Mouse (Mus musculus) CH12.LX (cell line): ENCODE results near the gene Dlgap3. TPM values are rescaled to one million over a fixed set of nuclear protein-coding genes. Genes with fewer than 3 reads are reported as not detected.
A peak's percentile ranks its signal among the peaks of the same experiment; 100 is the strongest.

ENCODE experiments used
- DNase-seq: peaks from one replicate; pipeline ENCODE4 v3.0.0-alpha.2; 2013; ENCODE audit errors: extremely low read depth
- H3K27ac ChIP-seq: 2 replicates; pipeline ENCODE4 v1.5.1; 2012; ENCODE audit warnings: low read depth, mild to moderate bottlenecking, control low read depth, moderate library complexity; ENCODE audit not compliant: insufficient read depth
- H3K27me3 ChIP-seq: replicated peaks from 2 replicates; pipeline ENCODE3; 2012; ENCODE audit warnings: inconsistent platforms
- H3K36me3 ChIP-seq, 2 experiments: replicated peaks in 1 of 2; 2 replicates each; pipeline versions ENCODE3 to v1.6.1; 2012; ENCODE audit warnings: inconsistent platforms in 1 of 2, low read length in 1 of 2, mild to moderate bottlenecking in 1 of 2, mixed read lengths in 1 of 2, moderate library complexity in 1 of 2; ENCODE audit not compliant: control insufficient read depth in 1 of 2, insufficient read depth in 1 of 2
- H3K4me1 ChIP-seq, 2 experiments: 2 replicates each; pipeline ENCODE4 v1.6.1; 2012; ENCODE audit warnings: inconsistent platforms in 1 of 2, moderate library complexity in 1 of 2; ENCODE audit not compliant: insufficient read depth in 2 of 2, control insufficient read depth in 1 of 2
- H3K4me2 ChIP-seq: 2 replicates; pipeline ENCODE4 v1.6.1; 2012; ENCODE audit warnings: low read depth, mild to moderate bottlenecking, control low read depth; ENCODE audit not compliant: poor library complexity, insufficient read depth, severe bottlenecking
- H3K4me3 ChIP-seq, 3 experiments: fragments of 150-350 bp in 1 of 3; sonication (generic) in 1 of 3; replicated peaks in 1 of 3; 2 replicates each; pipeline versions ENCODE3 to v1.5.1; 2011 to 2012; ENCODE audit warnings: low read depth in 2 of 3, low read length in 2 of 3, mild to moderate bottlenecking in 2 of 3, moderate library complexity in 2 of 3, control low read depth in 1 of 3, improper control_type of control experiment in 1 of 3, inconsistent platforms in 1 of 3, mixed read lengths in 1 of 3; ENCODE audit not compliant: poor library complexity in 1 of 3
- H3K79me2 ChIP-seq: replicated peaks from 2 replicates; pipeline ENCODE4 v1.6.1; 2012; ENCODE audit warnings: mild to moderate bottlenecking, moderate library complexity; ENCODE audit not compliant: control insufficient read depth, poor library complexity, insufficient read depth, severe bottlenecking; ENCODE audit errors: extremely low read depth
- H3K9ac ChIP-seq: 2 replicates; pipeline ENCODE4 v1.6.1; 2012; ENCODE audit warnings: low read depth, mild to moderate bottlenecking, control low read depth, moderate library complexity; ENCODE audit not compliant: insufficient read depth
- H3K9me3 ChIP-seq: replicated peaks from 2 replicates; pipeline ENCODE3; 2012; ENCODE audit warnings: low read length, inconsistent platforms, mixed read lengths
- BHLHE40 ChIP-seq: IDR thresholded peaks from 2 replicates; pipeline ENCODE4 v1.6.1; 2011; ENCODE audit warnings: mild to moderate bottlenecking, low read depth, low read length, improper control_type of control experiment
- CHD1 ChIP-seq: IDR thresholded peaks from 2 replicates; pipeline ENCODE4 v1.6.1; 2012; ENCODE audit warnings: low read depth, low read length, improper control_type of control experiment, inconsistent platforms
- CHD2 ChIP-seq: IDR thresholded peaks from 2 replicates; pipeline ENCODE4 v1.6.1; 2011; ENCODE audit warnings: low read length, improper control_type of control experiment
- CTCF ChIP-seq, 2 experiments: IDR thresholded peaks in 1 of 2; conservative IDR thresholded peaks in 1 of 2; 2 replicates each; pipeline ENCODE4 v1.5.1; 2011 to 2012; ENCODE audit warnings: low read depth in 2 of 2, low read length in 2 of 2, improper control_type of control experiment in 1 of 2, inconsistent platforms in 1 of 2, mild to moderate bottlenecking in 1 of 2, moderate library complexity in 1 of 2
- E2F4 ChIP-seq: IDR thresholded peaks from 2 replicates; pipeline ENCODE4 v1.6.1; 2011; ENCODE audit warnings: low read depth, low read length, improper control_type of control experiment; ENCODE audit not compliant: insufficient replicate concordance
- ELF1 ChIP-seq: IDR thresholded peaks from 2 replicates; pipeline ENCODE4 v1.6.1; 2014; ENCODE audit warnings: low read depth, mild to moderate bottlenecking, inconsistent platforms, low read length, improper control_type of control experiment
- EP300 ChIP-seq: IDR thresholded peaks from 2 replicates; pipeline ENCODE4 v1.6.1; 2011; ENCODE audit warnings: low read length, improper control_type of control experiment
- ETS1 ChIP-seq: conservative IDR thresholded peaks from 2 replicates; pipeline ENCODE4 v1.6.1; 2012; ENCODE audit warnings: low read depth, mild to moderate bottlenecking, inconsistent platforms, low read length, improper control_type of control experiment, moderate library complexity
- GABPA ChIP-seq: IDR thresholded peaks from 2 replicates; pipeline ENCODE4 v1.6.1; 2012; ENCODE audit warnings: low read depth, low read length, improper control_type of control experiment, inconsistent platforms; ENCODE audit not compliant: insufficient replicate concordance
- HCFC1 ChIP-seq: IDR thresholded peaks from 2 replicates; pipeline ENCODE4 v1.6.1; 2012; ENCODE audit warnings: low read depth, mild to moderate bottlenecking, inconsistent platforms, low read length, improper control_type of control experiment
- IRF4 ChIP-seq: IDR thresholded peaks from 2 replicates; pipeline ENCODE4 v1.6.1; 2014; ENCODE audit warnings: low read depth, mild to moderate bottlenecking, inconsistent platforms, low read length, improper control_type of control experiment
- JUN ChIP-seq: IDR thresholded peaks from 2 replicates; pipeline ENCODE4 v1.6.1; 2011; ENCODE audit warnings: low read depth, mild to moderate bottlenecking, low read length, improper control_type of control experiment, moderate library complexity; ENCODE audit not compliant: insufficient read depth
- JUND ChIP-seq: conservative IDR thresholded peaks from 2 replicates; pipeline ENCODE4 v1.6.1; 2011; ENCODE audit warnings: low read depth, low read length, improper control_type of control experiment
- KAT2A ChIP-seq: IDR thresholded peaks from 2 replicates; pipeline ENCODE4 v1.6.1; 2012; ENCODE audit warnings: low read length, improper control_type of control experiment, inconsistent platforms; ENCODE audit not compliant: insufficient replicate concordance
- MAFK ChIP-seq: IDR thresholded peaks from 2 replicates; pipeline ENCODE4 v1.6.1; 2011; ENCODE audit warnings: low read length, improper control_type of control experiment; ENCODE audit not compliant: insufficient replicate concordance
- MAX ChIP-seq: IDR thresholded peaks from 2 replicates; pipeline ENCODE4 v1.6.1; 2011; ENCODE audit warnings: low read length, improper control_type of control experiment
- MAZ ChIP-seq: IDR thresholded peaks from 2 replicates; pipeline ENCODE4 v1.6.1; 2012; ENCODE audit warnings: low read depth, mild to moderate bottlenecking, inconsistent platforms, low read length, improper control_type of control experiment, moderate library complexity
- MEF2A ChIP-seq: IDR thresholded peaks from 2 replicates; pipeline ENCODE4 v1.6.1; 2014; ENCODE audit warnings: low read depth, mild to moderate bottlenecking, inconsistent platforms, low read length, improper control_type of control experiment, borderline replicate concordance
- MXI1 ChIP-seq: IDR thresholded peaks from 2 replicates; pipeline ENCODE4 v1.6.1; 2011; ENCODE audit warnings: mild to moderate bottlenecking, low read depth, low read length, improper control_type of control experiment
- MYC ChIP-seq: IDR thresholded peaks from 2 replicates; pipeline ENCODE4 v1.6.1; 2011; ENCODE audit warnings: low read depth, mild to moderate bottlenecking, improper control_type of control experiment, low read length
- NELFE ChIP-seq: IDR thresholded peaks from 2 replicates; pipeline ENCODE4 v1.6.1; 2011; ENCODE audit warnings: low read depth, low read length, improper control_type of control experiment
- NRF1 ChIP-seq: IDR thresholded peaks from 2 replicates; pipeline ENCODE4 v1.6.1; 2014; ENCODE audit warnings: low read depth, mild to moderate bottlenecking, inconsistent platforms, low read length, improper control_type of control experiment, moderate library complexity
- PAX5 ChIP-seq: IDR thresholded peaks from 2 replicates; pipeline ENCODE4 v1.6.1; 2012; ENCODE audit warnings: low read length, inconsistent platforms, mixed read lengths
- POLR2A ChIP-seq: IDR thresholded peaks from 2 replicates; pipeline ENCODE4 v1.6.1; 2011; ENCODE audit warnings: low read depth, mild to moderate bottlenecking, improper control_type of control experiment, low read length
- POLR2AphosphoS2 ChIP-seq: IDR thresholded peaks from 2 replicates; pipeline ENCODE4 v1.6.1; 2011; ENCODE audit warnings: low read depth, low read length, improper control_type of control experiment
- RAD21 ChIP-seq: IDR thresholded peaks from 2 replicates; pipeline ENCODE4 v1.6.1; 2011; ENCODE audit warnings: low read depth, mild to moderate bottlenecking, low read length, improper control_type of control experiment, moderate library complexity
- RCOR1 ChIP-seq: conservative IDR thresholded peaks from 2 replicates; pipeline ENCODE4 v1.6.1; 2012; ENCODE audit warnings: low read depth, mild to moderate bottlenecking, inconsistent platforms, low read length, improper control_type of control experiment
- SIN3A ChIP-seq: IDR thresholded peaks from 2 replicates; pipeline ENCODE4 v1.6.1; 2012; ENCODE audit warnings: low read length, improper control_type of control experiment, inconsistent platforms
- SMC3 ChIP-seq: IDR thresholded peaks from 2 replicates; pipeline ENCODE4 v1.6.1; 2011; ENCODE audit warnings: low read depth, low read length, improper control_type of control experiment
- TBP ChIP-seq: conservative IDR thresholded peaks from 2 replicates; pipeline ENCODE4 v1.6.1; 2011; ENCODE audit warnings: low read depth, low read length, improper control_type of control experiment
- TCF12 ChIP-seq: IDR thresholded peaks from 2 replicates; pipeline ENCODE4 v1.6.1; 2014; ENCODE audit warnings: low read depth, mild to moderate bottlenecking, inconsistent platforms, low read length, improper control_type of control experiment
- UBTF ChIP-seq: IDR thresholded peaks from 2 replicates; pipeline ENCODE4 v1.6.1; 2012; ENCODE audit warnings: low read depth, mild to moderate bottlenecking, inconsistent platforms, low read length, improper control_type of control experiment, moderate library complexity
- USF1 ChIP-seq: IDR thresholded peaks from 2 replicates; pipeline ENCODE4 v1.6.1; 2014; ENCODE audit warnings: low read depth, mild to moderate bottlenecking, inconsistent platforms, low read length, improper control_type of control experiment
- USF2 ChIP-seq: conservative IDR thresholded peaks from 2 replicates; pipeline ENCODE4 v1.6.1; 2011; ENCODE audit warnings: low read depth, low read length, improper control_type of control experiment
- ZC3H11A ChIP-seq: IDR thresholded peaks from 2 replicates; pipeline ENCODE4 v1.6.1; 2012; ENCODE audit warnings: low read depth, mild to moderate bottlenecking, inconsistent platforms, low read length, improper control_type of control experiment
- ZKSCAN1 ChIP-seq: IDR thresholded peaks from 2 replicates; pipeline ENCODE4 v1.6.1; 2012; ENCODE audit warnings: low read depth, inconsistent platforms, low read length, improper control_type of control experiment, borderline replicate concordance
- ZMIZ1 ChIP-seq: IDR thresholded peaks from 2 replicates; pipeline ENCODE4 v1.6.1; 2012; ENCODE audit warnings: low read depth, mild to moderate bottlenecking, inconsistent platforms, low read length, improper control_type of control experiment
- ZNF384 ChIP-seq: IDR thresholded peaks from 2 replicates; pipeline ENCODE4 v1.6.1; 2012; ENCODE audit warnings: low read depth, low read length, improper control_type of control experiment, inconsistent platforms
- dilution Hi-C: fragments of 300-500 bp; cut with MboI; formaldehyde crosslinking; loops from 2 replicates; pipeline ENCODE4 v1.14.3; 2020; ENCODE audit warnings: low sequenced_read_pairs; ENCODE audit not compliant: extremely low pct_unique_long_range_greater_than_20kb, extremely low pct_ligation_motif_present
- in situ Hi-C: fragments of 300-500 bp; cut with MboI; formaldehyde crosslinking; loops from 3 replicates; pipeline ENCODE4 v1.14.3; 2019; ENCODE audit warnings: low sequenced_read_pairs, low pct_ligation_motif_present, low pct_unique_long_range_greater_than_20kb, mixed read lengths
- polyA plus RNA-seq: library from polyadenylated mRNA; unstranded; fragments of >175 nt; gene quantifications from 2 replicates; pipeline ENCODE4 v1.2.1, GENCODE M21; 2012; ENCODE audit warnings: low read depth; ENCODE audit not compliant: insufficient read length
- total RNA-seq, 2 experiments: library from RNA; depleted of rRNA; stranded (reverse); fragments of 300-350 nt in 1 of 2; fragments of >200 nt in 1 of 2; gene quantifications; 2 replicates each; pipeline ENCODE4 v1.2.3; 2012 to 2014

The Dlgap3 gene
- total and polyA plus RNA-seq, 3 experiments = 0.07 to 0.55 (median 0.08) TPM

GRCm38 (mm10) chr4:127125834-127126463 is 43.1 kb upstream of the Dlgap3 start:
- Histone ChIP-seq H3K79me2 (no peaks in the 10 kb centered on the region), H3K9ac (peak overlapping the region; percentile 83), H3K4me1 (peaks cover 0 to 26% of the 10 kb centered on the region in 2 experiments; a peak in 2 of 4 replicates), H3K4me2 (peak overlapping the region; percentile 63), H3K4me3 (peak overlapping the region; percentile 75 to 84 (median 78)), H3K27me3 (no peaks in the 10 kb centered on the region), H3K9me3 (peaks cover 5% of the 10 kb centered on the region), H3K27ac (no peak overlapping the region), H3K36me3 (peaks cover 5 to 30% of the 10 kb centered on the region in 2 experiments)
- DNase-seq = peak; percentile 94
- in situ Hi-C loops = no loop called here
- dilution Hi-C loops = no loop called here
- TF ChIP-seq HCFC1 (peak; percentile 51), ZNF384 (no peak), BHLHE40 (no peak), TCF12 (peak; percentile 41; the same call in 1 of the 2 replicates), POLR2A (peak; percentile 89), MEF2A (no peak), MAFK (no peak), TBP (no peak), MAZ (no peak), RCOR1 (no peak), CHD2 (no peak), MXI1 (peak; percentile 37; the same call in 1 of the 2 replicates), MYC (no peak), SMC3 (no peak), RAD21 (no peak), SIN3A (peak; percentile 77), MAX (no peak), USF1 (no peak), NELFE (peak; percentile 80), CHD1 (no peak), PAX5 (no peak), NRF1 (peak; percentile 25; the same call in 1 of the 2 replicates), USF2 (no peak), JUN (no peak), UBTF (no peak), IRF4 (peak; percentile 35; the same call in 1 of the 2 replicates), ZC3H11A (no peak), ZMIZ1 (peak; percentile 80), POLR2AphosphoS2 (no peak), KAT2A (no peak), JUND (no peak), CTCF (conservative IDR thresholded peaks at IDR 0.05 in 1 of 2, IDR thresholded peaks at IDR 0.05 in 1 of 2; ENCODE audit: low read depth in 2 of 2, low read length in 2 of 2) (no peak), ZKSCAN1 (no peak), ELF1 (peak; percentile 91), GABPA (no peak), EP300 (no peak), E2F4 (0 out of 2 replicates have a peak, but pooled peaks have one; percentile 54), ETS1 (no peak)
